Mouse (Mus musculus): ENCODE results near the gene Nlrp10.

GRCm38 (mm10) chr7:108933794-108934731 is 4.1 kb upstream of the Nlrp10 start, which contains the start of gene Eif3f:
- peak; percentile 82 for TF ChIP-seq CTCF (IDR thresholded peaks at IDR 0.05; ENCODE audit: borderline replicate concordance, insufficient read depth, low read depth, low read length)
- peak; percentile 72; the same call in 1 of the 2 replicates for TF ChIP-seq POLR2A (IDR thresholded peaks at IDR 0.05; ENCODE audit: borderline replicate concordance, insufficient read depth, low read length)
